Mouse (Mus musculus): Measurements from ENCODE around the gene Pde2a.

The Pde2a gene

DNA sequence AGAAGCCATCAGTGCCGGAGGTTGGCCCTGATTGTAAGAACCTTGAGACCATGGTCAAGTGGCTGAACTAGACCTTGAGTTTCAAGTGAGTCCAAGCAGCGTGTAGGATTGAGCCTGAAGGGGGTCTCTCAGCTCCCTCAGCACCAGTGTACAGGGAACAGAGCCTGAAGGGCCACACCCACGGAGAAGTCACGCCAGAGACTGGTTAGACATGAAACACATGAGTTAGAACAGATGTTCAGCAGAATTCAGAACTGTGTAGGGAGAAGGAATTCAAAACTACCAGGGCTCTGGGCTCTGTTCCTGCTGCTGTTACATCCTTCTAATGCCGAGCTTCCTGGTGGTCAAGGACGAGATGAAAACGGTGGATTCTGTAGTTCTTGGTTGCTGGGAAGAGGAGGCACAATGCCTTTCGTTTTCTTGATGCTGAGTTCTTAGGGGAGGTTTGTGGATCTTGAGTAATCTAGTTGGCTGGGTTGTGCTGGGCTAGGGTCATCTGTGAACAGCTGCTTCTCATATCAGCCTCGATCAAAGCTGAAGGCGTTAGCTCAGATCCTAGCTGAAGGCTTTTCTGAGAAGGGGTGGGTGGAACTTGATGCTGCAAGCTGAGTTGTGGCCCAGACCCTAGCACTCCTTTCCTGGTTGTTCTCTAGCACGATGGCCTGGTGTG lies 11.1 kb upstream of the Pde2a start, which contains the start of gene Gm45837:
TSS of gene Gm45837 (plus strand) at position 620 of the 670 bp plus-strand sequence.
- DNase-seq, result no peak

GRCm38 (mm10) chr7:101412796-101413195 lies 8.7 kb upstream of the Pde2a start:
- peak; percentile 85 for DNase-seq

DNA sequence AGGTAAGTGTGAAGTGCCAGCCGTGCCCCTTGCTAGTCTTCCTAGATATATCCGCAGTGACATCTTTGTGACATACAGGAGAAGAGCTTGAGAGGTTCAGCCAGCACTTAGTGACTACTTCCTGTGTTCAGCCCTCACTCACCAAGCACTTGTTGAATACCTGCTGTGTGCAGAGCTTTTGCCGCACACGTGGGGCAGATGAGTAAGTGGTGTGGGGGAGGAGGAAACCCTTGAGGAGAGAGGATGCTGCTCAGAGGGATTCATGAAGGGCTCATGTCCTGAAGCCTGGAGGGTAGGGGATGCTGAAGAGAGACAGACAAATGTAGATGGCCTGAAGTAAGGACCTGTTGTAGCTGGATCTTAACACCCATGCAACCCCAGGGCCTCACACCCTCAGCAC lies 7.3 kb upstream of the Pde2a start:
- no peak for DNase-seq

- no peak for DNase-seq
Observed at GRCm38 (mm10) chr7:101414661-101415511, 6.6 kb upstream of the Pde2a start.

DNA sequence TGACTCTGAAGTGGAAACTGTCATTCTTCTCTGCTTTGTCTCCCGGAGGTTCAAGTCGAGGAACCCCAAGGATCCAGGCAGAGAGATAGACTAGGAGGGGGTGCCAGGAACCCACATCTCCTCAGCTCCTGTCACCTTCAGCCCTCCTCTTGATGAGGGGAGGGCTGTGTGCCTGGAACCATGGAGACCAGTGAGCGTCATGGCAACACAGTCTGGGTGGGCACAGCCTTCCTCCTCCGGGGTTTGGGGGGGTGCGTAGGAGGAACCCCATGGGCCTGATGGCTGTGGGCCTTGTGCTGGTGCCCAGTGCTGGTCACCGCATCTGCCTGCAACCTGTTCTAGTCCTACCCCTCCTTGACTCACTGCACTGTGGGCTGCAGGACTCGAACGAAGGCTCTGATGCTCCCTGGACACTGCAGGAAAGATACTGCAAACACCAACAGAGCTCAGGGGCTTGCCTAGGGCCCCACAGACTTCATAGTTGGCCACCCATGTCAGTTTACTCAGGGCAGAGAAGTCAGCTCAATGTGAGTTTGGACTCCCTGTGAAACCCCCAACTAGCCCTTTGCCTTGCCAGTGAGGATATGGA lies 5.9 kb upstream of the Pde2a start:
- no peak for DNase-seq

GRCm38 (mm10) chr7:101416391-101416790 lies 5.1 kb upstream of the Pde2a start:
- no peak for DNase-seq

- DNase-seq, result no peak
Observed at GRCm38 (mm10) chr7:101419013-101419770, 2.3 kb upstream of the Pde2a start.

DNA sequence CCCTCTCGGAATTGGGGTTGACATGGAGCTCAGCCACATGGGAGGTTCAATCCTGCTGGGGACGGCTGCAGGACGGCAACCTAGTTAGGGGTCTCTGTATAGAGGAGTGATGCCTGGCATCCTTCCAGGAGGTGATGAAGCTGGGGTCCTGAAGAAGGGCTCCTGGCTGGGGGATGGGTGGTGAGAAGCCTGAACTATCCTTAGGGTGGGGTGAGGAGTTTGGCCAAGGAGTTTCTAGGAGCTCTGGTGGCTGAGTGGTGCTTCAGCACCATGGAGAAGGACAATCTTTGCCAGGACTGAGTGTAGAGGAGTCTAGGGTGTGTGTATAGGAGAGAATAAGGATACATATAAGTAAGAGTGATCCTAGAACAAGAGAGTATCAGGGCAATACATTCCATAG lies 578 bp downstream of the Pde2a start:
- DNase-seq, result no peak

DNA sequence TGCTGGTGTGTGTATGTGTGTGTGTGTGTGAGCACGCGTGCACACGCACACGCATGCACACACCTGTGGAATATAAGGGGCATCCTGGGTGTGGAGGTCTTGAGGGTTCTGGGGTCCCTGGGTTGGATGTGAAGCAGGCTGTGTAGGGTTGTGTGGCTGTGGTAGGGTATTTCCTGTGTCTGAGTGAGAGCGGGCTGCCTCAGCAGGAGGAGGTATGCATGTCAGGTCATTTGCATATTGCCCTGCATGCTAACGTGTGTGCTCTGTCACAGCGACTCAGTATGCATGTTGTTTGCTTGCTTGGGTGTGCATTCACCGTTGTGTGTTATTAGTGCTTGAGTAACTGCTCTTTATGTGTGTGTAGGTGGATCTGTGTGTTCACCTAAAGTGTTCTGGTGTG lies 1.2 kb downstream of the Pde2a start:
- DNase-seq, result no peak

GRCm38 (mm10) chr7:101423970-101424369 lies 2.5 kb downstream of the Pde2a start:
- DNase-seq, result no peak

DNA sequence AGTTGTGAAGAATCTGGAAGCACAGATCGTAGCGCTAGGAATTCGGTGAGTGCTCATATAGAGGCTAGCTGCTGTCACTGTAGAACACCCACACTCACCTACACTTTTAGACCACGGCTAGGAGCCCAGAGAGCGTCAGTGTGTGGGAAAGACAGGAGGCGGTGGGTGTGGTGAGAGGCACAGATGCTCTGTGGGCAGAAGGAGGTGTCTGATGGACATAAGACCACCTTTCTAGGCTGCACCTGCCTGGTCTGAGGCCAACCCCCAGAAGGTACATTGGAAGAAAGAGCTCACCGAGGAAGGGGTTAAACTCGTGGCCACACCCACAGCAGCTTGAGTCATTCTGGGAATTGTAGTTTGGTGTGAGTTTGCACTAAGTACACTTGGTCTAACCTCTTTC lies 5.2 kb downstream of the Pde2a start:
- no peak for DNase-seq

- DNase-seq, result peak; percentile 23
Observed at GRCm38 (mm10) chr7:101427736-101428135, 6.2 kb downstream of the Pde2a start.

DNA sequence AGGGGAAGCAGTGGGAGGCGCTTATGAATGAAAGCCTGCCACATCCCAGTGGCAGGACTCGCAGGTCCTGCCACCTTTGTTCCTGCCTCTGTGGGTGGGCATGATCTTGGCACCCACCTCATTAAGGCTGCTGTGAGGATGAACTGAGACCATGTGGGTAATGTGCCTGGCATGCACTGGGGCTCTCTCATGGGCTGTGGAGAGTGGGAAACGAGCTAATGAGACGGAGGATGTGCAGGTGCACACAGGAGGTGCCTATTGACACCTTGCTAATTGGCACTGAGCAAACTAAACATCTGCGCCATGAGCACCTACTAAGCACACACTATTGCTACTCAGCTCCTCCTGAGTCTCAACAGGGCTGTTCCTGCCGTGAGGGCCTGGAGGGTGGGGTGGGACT lies 13.5 kb downstream of the Pde2a start:
- DNase-seq, result no peak

DNA sequence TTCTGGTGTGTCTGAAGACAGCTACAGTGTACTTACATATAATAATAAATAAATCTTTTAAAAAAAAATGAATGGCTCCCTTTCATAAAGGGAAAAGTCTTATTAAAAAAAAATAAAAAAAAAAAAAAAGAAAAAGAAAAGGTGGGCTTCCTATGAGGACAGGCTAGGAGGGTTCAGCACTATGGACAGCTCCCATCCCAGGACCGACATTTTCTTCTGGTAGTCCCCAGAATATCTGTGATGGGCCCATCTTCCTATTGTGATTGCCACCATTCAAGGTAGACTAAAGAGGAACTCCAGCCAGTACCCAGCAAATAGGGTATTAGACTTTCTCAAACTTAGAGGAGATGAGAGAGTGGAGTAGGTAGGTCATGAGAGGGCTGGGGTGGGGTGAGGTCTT lies 16.4 kb downstream of the Pde2a start:
- DNase-seq, result no peak

DNA sequence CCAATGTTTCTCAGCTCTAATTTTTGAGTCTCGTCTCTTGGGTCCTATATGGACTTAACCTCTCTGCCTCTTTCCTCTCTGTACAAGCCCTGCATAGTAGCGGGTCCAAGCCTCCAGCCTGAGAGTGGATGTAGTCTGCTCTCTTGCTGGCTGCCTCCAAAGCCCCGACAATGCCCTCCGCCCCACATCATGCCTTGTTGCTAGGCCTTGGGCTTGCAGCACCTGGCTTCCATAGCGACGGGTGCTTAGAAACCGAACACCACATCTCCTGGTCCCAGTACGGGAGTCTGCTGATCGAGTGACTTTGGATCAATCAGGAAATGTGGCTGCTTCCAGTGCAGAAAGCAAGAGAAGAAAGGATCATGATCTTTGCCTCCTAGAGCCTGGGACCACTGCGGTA lies 21.6 kb downstream of the Pde2a start:
- DNase-seq, result no peak

DNA sequence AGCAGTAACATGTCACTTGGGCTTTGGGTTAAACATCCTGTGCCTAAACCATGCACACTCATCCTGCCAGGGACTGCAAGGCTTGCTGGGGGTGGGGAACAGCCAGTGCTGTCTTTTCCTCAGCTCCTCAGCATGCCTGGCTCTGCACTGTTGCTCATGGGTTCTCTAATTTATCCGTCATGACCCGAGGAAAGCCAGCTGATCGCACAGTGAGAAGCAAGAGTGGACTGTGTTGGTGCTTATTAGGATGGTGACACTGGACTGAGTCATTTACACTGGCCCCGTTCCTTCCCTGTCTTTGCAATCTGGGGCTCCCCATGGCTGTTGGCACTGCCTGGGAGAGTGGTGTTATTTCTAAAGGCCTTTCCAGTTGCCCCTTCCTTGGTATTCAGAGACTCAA lies 22.7 kb downstream of the Pde2a start:
- DNase-seq, result no peak

GRCm38 (mm10) chr7:101449855-101450254 lies 28.4 kb downstream of the Pde2a start:
- no peak for DNase-seq

- peak; percentile 86 for DNase-seq
Observed at GRCm38 (mm10) chr7:101450422-101451401, 29.2 kb downstream of the Pde2a start.

DNA sequence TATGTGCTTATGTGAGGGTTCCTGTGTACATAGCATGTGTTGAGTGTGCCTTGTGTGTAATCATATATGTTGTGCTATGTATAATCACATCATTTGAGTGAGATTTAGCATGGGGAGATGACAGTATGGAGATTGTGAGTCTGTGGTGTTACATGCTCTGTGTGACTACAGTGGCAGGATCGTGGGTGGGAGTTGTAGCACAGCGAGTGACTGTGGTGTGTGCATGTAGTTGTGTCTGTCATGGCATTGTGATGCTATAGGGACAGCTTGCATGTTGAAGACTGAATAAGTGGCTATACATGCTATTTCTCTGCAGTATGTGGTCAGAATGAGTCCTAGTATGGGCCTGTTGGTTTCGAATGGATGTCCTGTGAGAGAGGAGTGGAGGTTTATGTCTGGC lies 31.2 kb downstream of the Pde2a start:
- no peak for DNase-seq

DNA sequence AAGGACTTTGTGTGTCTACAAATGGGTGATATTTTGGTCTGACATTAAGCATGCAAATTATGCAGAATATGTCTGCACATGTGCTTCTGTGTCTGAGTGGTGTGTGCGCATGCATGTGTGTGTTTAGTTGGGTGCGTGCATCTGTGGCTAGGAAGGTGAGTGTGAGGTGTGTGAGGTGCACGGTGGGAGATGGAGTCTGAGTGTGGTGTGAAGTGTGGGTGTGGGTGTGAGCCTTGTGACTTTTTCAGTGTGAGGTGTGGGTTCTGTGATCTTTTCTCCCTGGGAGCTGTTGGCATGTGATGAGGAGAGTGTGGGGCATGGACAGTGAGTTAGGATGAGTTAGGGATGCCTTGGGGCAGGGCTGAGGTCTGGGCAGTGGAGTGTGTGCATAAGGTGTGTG lies 31.8 kb downstream of the Pde2a start:
- no peak for DNase-seq

GRCm38 (mm10) chr7:101453725-101454124 lies 32.2 kb downstream of the Pde2a start:
- DNase-seq, result no peak

- DNase-seq, result no peak
Observed at GRCm38 (mm10) chr7:101454479-101454878, 33.0 kb downstream of the Pde2a start.

Data from thymus, postnatal 25 days (tissue).